Mouse (Mus musculus) liver, embryonic 14.5 days (tissue): ENCODE results near the gene Il1r1.

Experiments used
- CTCF ChIP-seq: IDR thresholded peaks from 2 replicates; pipeline ENCODE4 v1.5.1; 2016; ENCODE audit warnings: antibody characterized with exemption, low read depth, control low read depth
- EP300 ChIP-seq: IDR thresholded peaks from 2 replicates; pipeline ENCODE4 v1.6.1; 2016; ENCODE audit warnings: antibody characterized with exemption, low read depth

GRCm38 (mm10) chr1:40352158-40352903 lies 127.5 kb downstream of the Il1r1 start:
- peak; percentile 63 for TF ChIP-seq EP300
- no peak for TF ChIP-seq CTCF
